Mouse (Mus musculus) heart, postnatal 0 days (tissue): ENCODE data around the gene Slc16a4.

Experiments used
- CTCF ChIP-seq: IDR thresholded peaks from 2 replicates; pipeline ENCODE4 v1.5.1; 2016; ENCODE audit warnings: antibody characterized with exemption, control low read depth, low read depth
- EP300 ChIP-seq: IDR thresholded peaks from 2 replicates; pipeline ENCODE4 v1.6.1; 2016; ENCODE audit warnings: antibody characterized with exemption, low read depth

DNA sequence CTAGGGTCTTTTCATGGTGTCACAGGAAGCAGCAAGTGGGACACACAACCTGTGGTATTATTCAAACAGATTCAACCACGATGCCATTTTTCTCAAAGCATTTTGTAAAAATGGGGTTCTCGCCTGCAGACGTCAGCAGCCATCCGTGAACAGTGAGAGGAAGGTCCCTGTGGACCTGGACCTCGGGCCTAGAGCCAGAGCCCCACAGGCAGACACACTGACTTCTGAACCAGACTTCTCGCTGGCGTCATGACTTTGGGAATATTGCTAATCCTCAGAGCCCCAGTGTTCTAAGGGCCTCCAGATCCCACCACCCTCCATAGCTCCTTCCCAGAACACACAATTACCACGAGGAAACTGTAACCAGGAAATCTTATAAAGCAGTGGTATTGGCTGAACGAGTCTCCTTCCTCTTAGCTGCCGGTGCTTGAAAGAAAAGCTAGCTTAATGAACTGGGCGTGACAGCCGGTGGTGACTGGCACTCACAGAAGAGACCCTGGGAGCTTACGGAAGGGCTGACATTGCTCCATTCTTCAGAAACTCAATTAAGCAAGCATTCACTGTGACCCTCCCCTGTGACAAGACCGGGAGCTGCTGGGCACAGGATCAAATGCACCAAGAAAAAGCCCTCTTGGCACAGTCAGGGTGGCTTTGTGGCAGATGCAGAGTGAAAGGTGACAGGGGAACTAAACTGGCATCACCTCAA is 49.5 kb upstream of the Slc16a4 start:
- TF ChIP-seq EP300 (no peak), CTCF (no peak)
